Mouse (Mus musculus) kidney, adult 11 months (tissue): ENCODE data around the gene Fam173b.
"Not testable (repeated sequence)": the region's sequence is repeated elsewhere in the genome, so short reads cannot be mapped to it uniquely, and the experiment has no call there.

ENCODE experiments used
- DNase-seq: peaks from one replicate; pipeline ENCODE4 v3.0.0; 2022

The Fam173b gene

DNA sequence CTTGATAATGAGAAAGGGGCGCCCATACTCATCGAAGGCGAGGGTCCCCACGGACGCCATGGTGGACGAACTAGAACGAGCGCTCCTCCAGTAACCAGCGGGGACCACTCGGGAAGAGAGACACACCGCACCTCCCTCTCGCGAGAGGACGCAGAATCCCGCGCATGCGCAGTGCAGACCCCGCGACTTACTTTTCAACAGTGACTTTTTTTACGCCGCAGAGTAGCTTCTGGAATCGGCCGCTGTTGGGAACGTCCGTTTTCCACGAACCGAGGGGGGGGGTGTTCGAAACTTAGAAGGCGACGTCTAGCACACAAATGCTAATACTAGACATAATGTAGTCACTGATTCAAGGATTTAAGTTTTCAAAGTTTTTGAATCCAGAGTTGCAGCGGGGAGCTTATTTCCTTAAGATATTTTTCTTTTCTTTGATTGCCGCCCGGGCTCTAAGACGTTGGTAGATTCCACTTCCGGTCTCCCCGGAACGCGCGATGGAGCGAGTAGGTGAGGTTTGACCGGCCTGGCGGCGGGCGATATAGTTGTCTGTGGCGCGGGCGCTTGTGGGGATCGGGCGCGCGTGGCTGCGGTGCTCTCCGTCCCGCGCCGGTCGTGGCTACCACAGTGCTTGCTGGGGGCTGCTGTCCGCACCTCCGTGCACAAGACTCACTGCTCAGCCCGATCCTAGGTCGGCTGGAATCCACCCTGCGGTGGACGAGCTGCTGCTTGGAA is at the start of gene Fam173b, which contains the start of gene Cct5:
Fam173b (plus strand) TSS at position 207 of the 729 bp plus-strand sequence.
Cct5 (minus strand) TSS at position 159 of the 729 bp plus-strand sequence.
- DNase-seq, result peak; percentile 97

DNA sequence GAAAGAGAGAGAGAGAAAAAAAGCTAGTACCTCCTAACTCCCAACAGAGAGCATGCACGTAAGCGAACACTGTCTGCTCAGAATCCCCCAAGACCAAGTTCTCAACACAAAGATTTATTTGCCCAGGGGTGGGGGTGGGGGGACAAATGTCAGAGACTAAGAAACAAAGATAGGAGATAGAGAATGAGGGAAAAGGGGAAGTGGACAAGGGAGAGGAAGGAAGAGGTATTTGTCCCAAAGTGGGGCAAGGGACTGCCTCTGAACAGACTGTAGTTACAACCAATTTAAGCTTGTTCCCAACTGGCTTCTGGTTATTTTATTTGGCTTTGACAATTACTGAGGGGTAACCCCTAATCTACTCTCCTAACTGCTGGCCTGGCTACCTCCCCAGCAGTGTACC is 46.8 kb upstream of the Fam173b start:
- no peak for DNase-seq

DNA sequence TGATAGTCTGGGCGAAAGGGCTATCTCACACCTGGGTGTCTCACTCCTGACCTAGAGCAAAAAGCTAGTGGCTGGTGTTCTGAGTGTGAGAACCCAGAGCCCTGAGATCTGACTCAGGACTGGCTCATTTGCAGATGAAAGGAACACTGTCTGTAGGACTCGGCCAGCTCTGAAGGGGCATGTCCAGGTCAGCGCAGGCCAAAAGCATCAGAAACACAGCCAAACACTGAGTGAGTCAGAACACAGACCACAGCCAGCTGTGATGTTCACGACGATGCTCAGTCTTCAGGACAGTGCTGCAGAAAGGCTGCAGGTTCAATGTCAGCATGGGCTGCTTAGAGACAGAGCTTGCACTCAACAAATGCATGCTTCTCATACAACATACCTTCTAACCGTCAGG is 40.3 kb upstream of the Fam173b start:
- no peak for DNase-seq

DNA sequence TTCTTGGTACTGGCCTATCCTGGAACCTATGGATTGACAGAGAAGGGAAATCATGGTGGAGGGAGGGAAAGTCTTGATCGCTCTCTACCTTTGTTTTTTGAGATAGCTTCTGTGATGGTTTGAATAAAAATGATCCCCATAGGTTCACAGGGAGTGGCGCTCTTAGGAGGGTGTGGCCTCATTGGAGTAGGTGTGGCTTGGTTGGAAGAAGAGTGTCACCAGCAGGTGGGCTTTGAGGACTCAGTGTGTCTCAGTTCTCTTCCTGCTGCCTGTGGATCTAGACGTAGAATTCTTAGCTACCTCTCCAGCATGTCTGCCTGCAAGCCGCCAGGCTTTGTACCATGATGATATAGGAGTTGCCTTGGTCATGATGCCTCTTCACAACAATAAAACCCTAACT is 39.7 kb upstream of the Fam173b start:
- no peak for DNase-seq

DNA sequence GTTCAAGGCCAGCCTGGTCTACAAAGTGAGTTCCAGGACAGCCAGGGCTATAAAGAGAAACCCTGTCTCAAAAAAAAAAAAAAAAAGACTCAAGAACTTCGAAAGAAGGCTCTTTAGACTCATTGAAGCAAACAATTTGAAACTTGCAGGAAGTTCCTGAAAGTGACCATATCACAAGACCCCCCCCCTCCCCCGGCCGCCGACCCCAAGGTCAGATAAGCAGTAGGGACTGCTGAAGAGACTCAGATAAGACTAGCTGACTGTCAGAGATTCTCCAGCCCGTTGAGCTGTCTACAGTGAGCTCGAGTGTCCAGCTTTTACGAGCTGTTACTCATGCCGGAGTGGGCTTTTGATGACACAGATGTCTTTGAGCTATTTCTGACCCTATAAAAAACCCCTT is 38.8 kb upstream of the Fam173b start:
- no peak for DNase-seq

DNA sequence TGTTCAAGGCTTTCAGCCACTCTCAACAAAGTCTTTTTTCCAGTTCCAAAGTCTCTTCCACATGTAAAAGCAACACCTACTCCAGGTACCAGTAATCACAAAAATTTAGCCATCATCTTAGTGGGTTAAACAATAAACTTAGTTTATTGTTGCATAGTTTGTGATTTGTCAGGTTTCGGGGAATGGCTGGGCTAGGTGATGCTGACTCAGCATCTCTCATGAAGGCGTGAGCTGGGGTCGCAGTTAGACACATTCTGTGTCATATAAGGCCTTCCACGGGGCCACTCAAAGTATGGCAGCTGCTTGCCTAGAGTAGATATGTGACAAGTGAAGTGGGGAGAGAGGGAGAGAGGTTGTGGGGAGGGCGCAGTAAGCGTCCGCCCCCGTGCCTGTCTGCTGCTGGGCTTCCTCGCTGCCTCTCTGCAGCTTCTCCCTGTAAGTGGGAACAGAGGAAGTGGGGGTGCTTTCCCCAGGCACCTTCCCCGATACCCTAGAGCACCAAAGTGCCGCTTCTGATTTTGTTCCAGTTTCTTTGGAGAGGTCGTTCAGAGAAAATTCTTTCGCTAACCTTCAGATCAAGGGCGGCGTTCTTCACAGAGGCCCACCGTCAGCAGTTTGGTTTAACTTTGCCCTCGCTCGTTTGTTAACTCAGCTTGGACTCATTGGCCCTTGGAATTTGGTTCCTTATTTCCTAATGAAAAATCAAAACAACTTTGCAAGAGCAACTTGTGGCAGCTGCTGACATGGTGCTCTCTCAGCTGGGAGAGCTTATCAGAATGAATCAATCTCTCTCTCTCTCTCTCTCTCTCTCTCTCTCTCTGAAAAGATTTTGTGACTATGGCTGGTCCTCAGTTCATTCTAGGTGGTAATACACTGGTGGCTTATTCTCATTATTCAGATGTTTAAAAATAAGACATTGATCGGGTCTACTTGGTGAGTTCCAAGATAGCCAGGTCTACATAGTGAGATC is 37.8 kb upstream of the Fam173b start:
- peak; percentile 89 for DNase-seq

DNA sequence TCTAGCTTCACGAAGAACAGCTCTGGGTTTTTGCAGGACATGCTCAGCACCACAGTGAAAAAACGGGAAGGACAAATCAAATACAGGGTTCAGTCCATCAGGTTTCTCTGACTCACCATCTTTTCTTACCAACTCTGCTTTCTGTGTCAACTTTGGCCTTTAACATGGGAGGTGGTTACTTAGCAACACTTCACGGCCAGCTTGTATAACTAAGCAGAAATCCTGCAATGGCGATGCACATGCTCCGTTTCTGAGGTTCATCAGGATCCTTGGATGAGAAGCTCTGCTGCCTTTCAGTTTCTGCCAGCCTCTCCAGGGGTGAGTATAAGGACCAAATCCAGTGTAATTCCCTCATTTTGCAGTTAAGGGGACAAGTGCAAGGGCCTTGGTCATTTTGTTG is 36.5 kb upstream of the Fam173b start, which contains the start of gene Cmbl:
Cmbl (plus strand) TSS at position 206 of the 400 bp plus-strand sequence.
- peak; percentile 56 for DNase-seq

DNA sequence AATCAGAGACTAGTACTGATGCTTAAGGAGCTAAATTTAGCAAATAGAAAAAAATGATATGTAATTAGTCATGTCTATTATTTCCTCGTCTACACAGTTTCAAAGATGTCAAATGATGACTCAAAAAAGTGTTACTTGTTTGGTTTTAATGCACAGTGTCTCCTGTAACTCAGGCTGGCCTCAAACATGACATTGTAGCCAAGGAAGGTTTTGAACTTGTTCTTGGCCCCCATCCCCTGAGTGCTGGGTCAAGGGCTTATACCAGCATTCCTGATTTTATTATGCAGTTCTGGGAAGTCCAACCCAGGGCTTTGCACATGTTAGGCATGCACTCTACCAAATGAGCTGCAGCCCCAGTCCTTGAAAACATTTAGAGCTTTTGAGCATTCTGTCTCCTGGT is 35.9 kb upstream of the Fam173b start:
- DNase-seq, result no peak

DNA sequence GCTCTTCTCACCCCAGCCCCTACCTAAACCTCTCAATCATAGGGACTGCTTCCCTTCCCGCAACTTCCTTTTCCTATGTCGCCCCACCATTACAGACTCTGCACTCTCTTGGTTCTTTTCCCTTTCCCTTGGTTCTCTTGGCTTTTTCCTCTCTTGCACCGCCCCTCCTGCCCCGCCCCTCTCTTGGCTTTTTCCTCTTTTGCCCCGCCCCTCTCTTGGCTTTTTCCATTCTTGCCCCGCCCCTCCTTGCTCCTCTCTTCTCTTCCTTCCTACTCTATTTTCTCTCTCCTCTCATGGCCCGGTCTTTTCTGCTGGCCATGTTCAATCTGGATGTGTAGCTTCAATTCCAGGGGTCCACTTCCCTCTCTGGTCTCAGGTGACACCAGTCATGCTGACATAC is 34.2 kb upstream of the Fam173b start:
- no peak for DNase-seq

DNA sequence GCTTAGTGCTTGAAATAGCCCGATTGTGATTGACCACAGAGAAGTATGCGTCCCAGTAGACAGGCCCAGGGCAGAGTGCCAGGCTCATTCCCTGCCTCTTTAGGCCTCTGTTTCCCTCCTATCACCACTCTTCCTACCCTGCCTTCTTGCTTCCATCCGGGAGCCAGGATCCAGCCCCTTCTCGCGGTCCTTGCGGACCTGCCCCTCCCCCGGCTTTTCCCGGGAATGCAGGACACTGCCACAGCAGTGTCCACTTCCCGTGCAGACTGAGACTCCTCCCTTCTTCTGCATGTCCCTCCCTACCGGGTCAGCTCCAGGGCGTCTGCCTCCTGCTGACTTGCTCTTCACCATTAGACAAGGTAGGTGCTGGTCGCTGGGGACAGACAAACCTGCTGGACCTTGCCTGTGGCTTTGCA is 33.1 kb upstream of the Fam173b start:
- peak; percentile 86 for DNase-seq

DNA sequence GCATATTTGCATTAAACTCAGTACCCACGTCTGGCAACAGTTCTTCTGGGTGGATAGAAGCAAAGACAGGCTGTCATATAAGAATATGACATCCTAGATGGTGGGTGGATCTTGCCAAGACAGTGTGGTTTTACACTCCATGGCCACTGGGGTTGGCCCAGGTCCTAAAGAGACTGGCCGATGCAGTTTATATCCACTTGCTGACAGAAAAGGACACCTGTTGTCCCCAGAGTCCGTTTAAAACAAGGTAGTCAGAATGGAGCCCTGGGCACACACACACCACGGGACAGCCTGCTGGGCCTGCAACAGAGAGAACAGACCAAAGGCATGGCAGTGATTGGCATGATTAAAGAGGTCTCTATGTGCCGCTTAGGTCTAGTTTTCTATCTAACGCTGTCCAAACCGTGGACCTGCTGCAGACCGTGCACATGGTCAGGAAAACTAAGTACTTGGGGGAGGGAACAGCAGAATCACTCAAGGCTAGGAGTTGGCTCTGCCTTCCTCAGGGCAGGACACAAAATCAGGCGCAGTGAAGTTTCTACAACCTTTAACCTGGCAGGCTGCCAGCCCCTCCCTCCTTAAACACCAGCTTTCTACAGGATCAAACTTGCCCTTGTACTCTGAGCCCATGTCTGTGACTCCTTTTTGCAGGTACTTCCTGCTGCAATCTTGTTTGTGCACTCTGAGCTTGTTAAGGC is 32.2 kb upstream of the Fam173b start:
- DNase-seq, result peak; percentile 92

DNA sequence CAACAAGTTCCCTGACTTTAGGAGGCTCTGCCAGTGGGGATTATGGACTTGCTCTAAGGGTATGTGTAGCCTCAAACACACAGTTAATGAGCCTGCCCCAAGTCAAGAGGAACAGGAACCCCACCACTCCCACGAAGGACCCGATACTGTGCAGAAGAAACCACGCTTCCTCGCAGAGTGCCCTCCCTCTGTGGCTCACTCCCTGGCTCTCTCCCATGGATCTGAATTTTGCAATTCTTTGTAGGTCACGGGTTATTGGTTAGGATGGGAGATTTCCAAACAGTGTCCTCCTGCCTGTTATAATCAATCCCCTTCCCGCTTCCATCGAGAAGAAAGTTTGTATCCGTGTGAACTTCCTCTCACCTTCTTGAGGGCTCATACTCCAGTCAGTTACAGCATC is 30.7 kb upstream of the Fam173b start:
- no peak for DNase-seq

DNA sequence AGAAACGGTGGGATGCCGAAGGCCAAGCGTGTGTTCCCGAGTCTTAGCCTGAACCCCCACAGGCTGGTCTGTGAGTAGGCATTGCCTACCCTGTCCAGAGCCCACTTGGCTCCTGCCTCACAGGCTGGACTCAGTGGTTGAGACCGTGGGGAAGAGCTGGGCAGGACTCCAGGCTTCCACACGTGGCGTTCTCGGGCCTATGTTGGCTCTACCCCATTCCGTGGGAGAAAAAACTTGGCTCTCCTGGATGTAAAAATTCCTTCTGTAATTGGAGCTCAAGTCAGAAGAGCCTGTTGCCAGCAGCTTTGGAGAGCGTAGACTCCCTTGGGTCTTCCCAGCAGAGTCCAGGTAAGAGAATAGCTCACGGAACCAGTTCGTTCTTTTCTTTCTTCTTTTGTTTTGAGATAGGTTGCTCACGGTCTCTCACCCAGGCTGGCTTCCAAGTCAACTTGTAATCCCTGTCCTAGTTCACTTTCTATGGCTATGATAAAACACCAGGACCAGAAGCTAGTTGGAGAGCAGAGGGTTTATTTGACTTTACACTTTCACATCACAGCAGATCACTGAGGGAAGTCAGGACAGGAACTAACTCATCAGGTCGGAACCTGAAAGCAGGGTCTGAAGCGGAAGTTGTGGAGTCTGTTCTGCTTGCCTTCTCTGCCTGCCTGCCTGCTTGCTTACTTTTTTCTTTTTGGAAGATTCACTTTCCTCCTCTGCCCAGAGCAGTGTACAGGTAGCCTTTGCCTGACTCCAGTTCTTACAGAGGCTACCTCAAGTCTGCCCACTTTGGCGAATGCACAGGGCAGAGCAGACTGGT is 29.5 kb upstream of the Fam173b start:
- no peak for DNase-seq

DNA sequence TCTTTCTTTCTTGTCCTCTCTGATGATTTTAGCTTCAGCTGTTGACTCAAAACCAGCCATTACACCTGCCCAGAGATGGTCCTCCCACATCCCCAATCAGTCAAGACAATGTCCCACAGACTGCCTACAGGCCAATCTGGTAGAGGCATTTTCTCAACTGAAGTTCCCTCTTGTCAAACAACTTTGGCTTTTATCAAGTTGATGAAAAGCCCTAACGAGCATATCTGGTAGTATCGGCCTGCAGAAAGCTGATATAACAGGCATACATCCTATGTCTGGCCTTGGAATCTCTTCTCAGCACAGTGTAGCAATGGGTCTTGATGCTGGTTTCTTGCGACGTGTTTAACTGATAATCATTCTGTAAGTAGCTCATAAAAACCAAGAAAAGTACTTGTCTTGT is 28.4 kb upstream of the Fam173b start:
- no peak for DNase-seq

DNA sequence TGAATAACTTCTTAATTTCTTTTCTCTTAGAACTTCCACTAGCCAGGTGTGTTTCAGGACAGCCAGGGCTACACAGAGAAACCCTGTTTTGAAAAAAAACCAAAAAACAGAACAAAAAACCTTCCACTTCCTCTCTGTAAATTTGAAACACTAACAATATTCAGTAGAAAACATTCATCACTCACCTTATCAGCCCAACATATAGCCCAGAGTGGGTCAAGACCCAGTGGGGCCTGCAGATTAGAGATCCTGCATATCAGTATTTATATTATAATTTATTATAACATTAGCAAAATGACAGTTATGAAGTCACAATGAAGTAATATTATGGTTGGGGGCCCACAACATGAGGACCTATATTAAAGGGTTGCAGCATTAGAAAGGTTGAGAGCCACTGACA is 28.0 kb upstream of the Fam173b start:
- no peak for DNase-seq

DNA sequence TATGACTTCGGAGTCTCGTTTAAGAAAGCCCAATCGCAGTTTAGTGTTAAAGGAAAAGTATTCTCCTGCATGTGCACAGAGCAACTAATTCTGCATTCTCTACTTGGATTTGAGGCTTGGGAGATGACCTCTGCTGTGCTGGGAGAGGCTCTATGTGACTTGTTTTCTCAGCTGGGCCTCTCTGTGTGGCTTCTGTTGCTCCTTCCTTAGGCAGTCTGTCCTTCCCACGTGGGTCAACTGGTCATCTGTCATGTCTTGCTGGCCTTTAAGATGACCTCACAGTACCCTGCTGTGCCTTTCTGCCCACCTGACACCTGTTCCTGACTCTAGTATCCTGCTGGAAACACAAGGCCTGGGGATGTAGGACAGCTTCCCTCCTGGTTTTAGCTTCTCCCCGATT is 25.6 kb upstream of the Fam173b start:
- DNase-seq, result no peak

DNA sequence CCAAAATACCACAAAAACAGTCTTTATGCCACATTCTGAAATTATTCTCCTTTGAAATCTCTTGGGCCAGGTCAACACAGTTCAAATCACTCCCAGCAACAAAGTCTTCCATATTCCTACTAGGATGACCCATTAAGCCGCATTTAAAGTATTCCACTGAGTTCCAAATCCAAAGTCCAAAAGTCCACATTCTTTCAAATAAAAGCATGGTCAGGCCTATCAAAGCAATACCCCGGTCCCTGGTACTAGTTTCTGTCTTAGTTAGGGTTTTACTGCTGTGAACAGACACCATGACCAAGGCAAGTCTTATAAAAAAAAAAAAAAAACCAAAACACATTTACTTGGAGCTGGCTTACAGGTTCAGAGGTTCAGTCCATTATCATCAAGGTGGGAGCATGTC is 20.6 kb upstream of the Fam173b start:
- not testable (repeated sequence) for DNase-seq

DNA sequence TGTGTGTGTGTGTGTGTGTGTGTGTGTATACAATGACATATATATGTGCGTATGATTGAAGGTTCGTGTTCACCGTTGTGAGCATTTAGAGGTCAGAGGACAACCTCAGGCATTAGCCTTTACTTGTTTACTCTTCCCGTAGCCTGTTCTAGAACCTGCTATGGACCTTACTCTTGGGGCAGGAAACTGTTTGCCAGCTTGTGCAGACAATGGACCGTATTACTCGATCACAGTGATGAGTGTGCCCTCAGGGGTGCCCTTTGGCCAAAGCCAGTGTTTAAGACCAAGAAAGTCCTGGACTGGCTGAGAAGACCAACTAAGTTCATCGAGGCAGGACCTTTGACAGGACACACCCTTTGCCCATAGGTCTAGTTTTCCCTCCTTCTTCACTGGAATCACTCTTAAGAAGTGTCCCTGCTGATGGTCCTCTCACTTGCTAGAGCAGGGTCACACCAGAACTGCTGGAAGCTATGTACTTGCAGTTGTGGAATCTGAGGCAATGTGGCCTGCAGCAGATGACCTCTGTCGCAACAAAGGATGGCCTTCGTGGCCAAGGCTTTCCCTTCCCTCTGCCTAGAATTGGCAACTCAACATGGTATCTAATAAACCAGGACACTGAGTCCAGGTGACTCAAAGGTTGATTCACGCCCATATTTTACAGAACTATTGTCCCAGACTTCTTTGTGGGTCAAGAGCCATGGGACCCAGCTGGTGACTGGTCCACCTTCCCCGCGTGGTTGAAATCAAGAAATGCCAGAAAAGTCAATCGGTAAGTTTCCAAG is 18.2 kb upstream of the Fam173b start:
- DNase-seq, result no peak

DNA sequence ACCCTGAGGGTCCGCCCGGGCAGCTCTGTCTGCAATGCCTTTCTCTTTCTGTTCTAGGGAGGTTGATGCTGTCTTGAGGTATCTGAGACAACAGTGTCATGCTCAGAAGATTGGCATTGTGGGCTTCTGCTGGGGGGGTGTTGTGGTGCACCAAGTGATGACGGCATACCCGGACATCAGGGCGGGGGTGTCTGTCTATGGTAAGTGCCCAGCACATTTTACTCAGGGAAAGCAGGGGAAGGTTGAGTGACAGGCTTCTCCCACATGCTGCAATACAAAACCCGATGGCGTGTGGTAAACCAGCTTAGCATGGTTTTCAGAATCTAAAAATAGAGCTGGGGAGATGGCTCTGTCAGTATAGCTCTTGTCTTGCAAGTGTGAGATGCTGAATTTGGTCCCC is 16.4 kb upstream of the Fam173b start:
- no peak for DNase-seq

DNA sequence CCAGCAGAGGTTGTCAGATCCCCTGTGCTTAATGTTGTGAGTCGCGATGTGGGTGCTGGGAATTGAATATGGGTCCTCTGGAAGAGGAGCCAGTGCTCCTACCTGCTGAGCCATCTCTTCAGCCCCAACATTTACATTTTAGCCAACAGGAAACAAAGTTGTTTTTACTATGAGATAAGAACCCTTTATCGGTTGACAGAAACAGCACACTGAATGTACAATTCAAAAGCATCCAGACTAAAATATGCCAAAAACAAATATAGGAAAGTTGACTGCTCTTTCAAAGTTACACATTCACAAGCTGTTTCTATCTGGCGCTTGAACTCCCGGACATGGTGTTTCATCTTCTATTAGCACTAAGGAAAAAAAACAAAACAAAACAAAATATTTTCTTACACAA is 15.6 kb upstream of the Fam173b start:
- DNase-seq, result no peak

DNA sequence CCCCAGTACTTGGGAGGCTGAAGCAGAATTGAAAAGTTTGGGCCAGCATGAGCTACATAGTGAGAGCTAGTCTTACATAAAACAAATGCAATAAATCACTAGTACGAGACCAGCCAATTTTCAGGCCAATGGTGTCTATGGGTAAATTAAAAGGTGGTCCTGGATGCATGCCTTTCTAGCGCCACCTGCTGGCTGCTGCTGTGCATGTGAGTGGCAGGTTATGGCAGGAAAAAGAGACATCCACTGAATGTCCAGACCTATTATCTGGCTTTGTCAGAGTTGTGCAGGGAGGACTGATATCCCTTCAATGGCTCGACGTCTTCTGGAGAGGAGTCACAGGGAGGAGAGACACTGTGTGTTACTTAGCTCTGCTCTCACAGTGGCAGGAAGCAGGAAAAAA is 15.1 kb upstream of the Fam173b start:
- peak; percentile 81 for DNase-seq

DNA sequence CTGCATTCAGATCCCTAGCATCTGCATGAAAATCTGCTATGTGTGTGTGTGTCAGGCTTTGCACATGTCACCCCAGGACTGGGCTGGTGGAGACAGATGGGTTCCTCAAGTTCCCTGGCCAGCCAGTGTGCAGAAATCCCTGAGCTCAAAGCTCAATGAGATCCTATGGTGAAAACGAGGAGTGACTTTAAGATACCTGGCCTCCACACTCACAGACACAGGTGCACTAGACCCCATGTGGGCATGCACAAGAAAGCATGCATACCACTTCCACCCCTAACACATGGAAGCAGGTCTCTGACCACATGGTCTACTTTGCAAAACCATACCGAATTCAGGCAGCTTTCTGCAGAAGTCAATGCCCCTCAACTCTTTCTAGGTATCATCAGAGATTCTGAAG is 13.9 kb upstream of the Fam173b start:
- DNase-seq, result no peak
